Mouse (Mus musculus) CH12F3 (cell line): ENCODE results near the gene Mrpl58.
"Not testable (repeated sequence)": the region's sequence is repeated elsewhere in the genome, so short reads cannot be mapped to it uniquely, and the experiment has no call there.

Experiments
- in situ Hi-C: fragments of 300-500 bp; cut with MboI; formaldehyde crosslinking; loops from 2 replicates; pipeline ENCODE4 v1.14.3; 2020; ENCODE audit warnings: low sequenced_read_pairs

The Mrpl58 gene

GRCm38 (mm10) chr11:115381743-115382539, 21.6 kb upstream of the Mrpl58 start, which contains the start of gene Cdr2l:
Gene Cdr2l (plus strand): TSS chr11:115381916.
- in situ Hi-C loops: no loop called here

GRCm38 (mm10) chr11:115382891-115383290, 20.7 kb upstream of the Mrpl58 start:
- in situ Hi-C loops: no loop called here

GRCm38 (mm10) chr11:115383701-115384474, 19.7 kb upstream of the Mrpl58 start:
- in situ Hi-C loops: no loop called here

- in situ Hi-C loops: no loop called here
These were observed 19.0 kb upstream of the Mrpl58 start for GRCm38 (mm10) chr11:115384587-115384986.

GRCm38 (mm10) chr11:115386859-115387258, 16.7 kb upstream of the Mrpl58 start:
- in situ Hi-C loops: not testable (repeated sequence)

GRCm38 (mm10) chr11:115391358-115391757, 12.2 kb upstream of the Mrpl58 start:
- in situ Hi-C loops: no loop called here

GRCm38 (mm10) chr11:115393721-115394325, 9.7 kb upstream of the Mrpl58 start:
- in situ Hi-C loops: no loop called here

GRCm38 (mm10) chr11:115398085-115398484, 5.5 kb upstream of the Mrpl58 start:
- in situ Hi-C loops: no loop called here

GRCm38 (mm10) chr11:115400126-115400525, 3.4 kb upstream of the Mrpl58 start:
- in situ Hi-C loops: no loop called here

- in situ Hi-C loops: no loop called here
These were observed 2.7 kb upstream of the Mrpl58 start for GRCm38 (mm10) chr11:115400630-115401391.

- in situ Hi-C loops: no loop called here
These were observed 2.2 kb downstream of the Mrpl58 start for GRCm38 (mm10) chr11:115405723-115406122.

- in situ Hi-C loops: no loop called here
These were observed 3.4 kb downstream of the Mrpl58 start for GRCm38 (mm10) chr11:115406858-115407401.

- in situ Hi-C loops: no loop called here
These were observed 4.8 kb downstream of the Mrpl58 start for GRCm38 (mm10) chr11:115408266-115408920.

GRCm38 (mm10) chr11:115409556-115409955, 6.0 kb downstream of the Mrpl58 start:
- in situ Hi-C loops: no loop called here

- in situ Hi-C loops: no loop called here
These were observed 16.1 kb downstream of the Mrpl58 start, which contains the start of the genes Atp5h and Kctd2 for GRCm38 (mm10) chr11:115419531-115420237. Gene Atp5h (minus strand): TSS chr11:115419962. Gene Kctd2 (plus strand): TSS chr11:115420128.

GRCm38 (mm10) chr11:115420336-115421190, 17.0 kb downstream of the Mrpl58 start:
- in situ Hi-C loops: no loop called here

GRCm38 (mm10) chr11:115421328-115421727, 17.8 kb downstream of the Mrpl58 start:
- in situ Hi-C loops: no loop called here

GRCm38 (mm10) chr11:115421972-115422371, 18.4 kb downstream of the Mrpl58 start:
- in situ Hi-C loops: no loop called here
